Mouse (Mus musculus): Measurements from ENCODE around the gene Spata4. TPM values are rescaled to one million over a fixed set of nuclear protein-coding genes. Genes with fewer than 3 reads are reported as not detected.
"Not testable (repeated sequence)": the region's sequence is repeated elsewhere in the genome, so short reads cannot be mapped to it uniquely, and the experiment has no call there.

Spata4 gene
- polyA plus RNA-seq, 1 experiment from 2014 or later, result not detected

DNA sequence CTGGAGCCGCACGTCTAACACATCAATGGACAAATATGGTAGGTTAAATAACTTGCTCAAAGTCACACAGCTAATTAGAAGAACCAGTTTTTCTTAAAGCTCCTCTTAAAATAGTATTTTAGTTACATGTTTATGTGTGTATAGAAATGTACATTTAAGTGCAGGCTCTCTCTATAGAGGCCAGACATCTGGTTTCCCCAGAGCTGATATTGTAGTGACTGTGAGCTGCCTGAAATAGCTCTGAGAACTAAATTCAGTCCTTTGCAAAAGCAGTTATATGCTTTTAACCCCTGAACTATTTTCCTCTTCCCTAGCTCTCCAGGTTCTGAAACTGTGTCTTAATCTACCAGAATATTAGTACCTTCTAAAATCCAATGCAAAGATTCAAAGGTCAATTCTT lies 3.2 kb upstream of the Spata4 start:
- Histone ChIP-seq H3K4me1 (replicated peaks) (peaks cover 7% of the 10 kb centered on the region; the same call in 1 of the 2 replicates), H3K36me3 (no peaks in the 10 kb centered on the region), H3K9me3 (no peaks in the 10 kb centered on the region), H3K27me3 (ENCODE audit: insufficient read depth, poor library complexity, severe bottlenecking) (no peaks in the 10 kb centered on the region), H3K27ac (no peak overlapping the region), H3K4me3 (no peak overlapping the region)
- 93% methylated on average over 2 of the region's 2 CpGs for WGBS
- no peak for DNase-seq (ENCODE audit: low spot score)

DNA sequence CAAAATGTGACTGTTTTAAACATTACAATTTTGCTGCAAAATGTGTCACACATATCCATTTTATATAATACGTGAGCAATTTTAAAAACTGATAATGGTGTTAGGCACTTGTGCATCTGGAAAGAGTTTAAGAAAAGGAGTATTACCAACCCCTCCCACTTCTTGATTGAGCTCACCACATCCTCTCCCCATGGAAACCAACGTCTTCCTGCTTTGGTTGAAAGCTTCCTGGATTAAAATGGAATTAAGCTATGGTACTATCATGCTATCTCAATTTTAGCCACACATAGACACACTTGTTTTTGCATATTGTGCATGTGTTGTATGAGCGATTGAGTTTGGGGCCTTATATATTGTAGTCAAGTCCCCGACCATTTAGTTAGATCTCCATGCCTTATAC lies 2.9 kb downstream of the Spata4 start:
- Histone ChIP-seq H3K4me1 (replicated peaks) (peaks cover 7% of the 10 kb centered on the region; the same call in 1 of the 2 replicates), H3K9me3 (no peaks in the 10 kb centered on the region), H3K4me3 (no peak overlapping the region), H3K36me3 (no peaks in the 10 kb centered on the region), H3K27ac (no peak overlapping the region), H3K27me3 (ENCODE audit: insufficient read depth, poor library complexity, severe bottlenecking) (no peaks in the 10 kb centered on the region)
- DNase-seq (ENCODE audit: low spot score), result no peak
- 78% methylated on average over 4 of the region's 4 CpGs for WGBS

DNA sequence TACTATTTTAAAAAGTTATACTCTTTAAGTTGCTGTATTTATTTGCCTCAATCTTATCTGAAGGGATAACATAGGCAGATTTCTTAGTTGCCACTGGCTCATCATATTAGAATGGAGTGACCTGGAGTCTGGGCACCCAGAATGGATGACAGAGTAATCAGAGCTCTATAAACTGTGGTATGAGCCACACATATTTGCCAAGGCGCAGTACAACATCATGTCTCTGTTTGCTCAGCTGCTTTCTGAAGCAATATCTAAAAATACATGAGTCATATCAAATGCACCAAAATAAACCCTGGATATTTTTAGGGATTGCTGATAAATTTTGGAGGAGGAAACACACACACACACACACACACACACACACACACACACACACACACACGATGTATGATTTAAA lies 8.8 kb downstream of the Spata4 start:
- no peak for DNase-seq (ENCODE audit: low spot score)
- Histone ChIP-seq H3K9me3 (no peaks in the 10 kb centered on the region), H3K27me3 (ENCODE audit: insufficient read depth, poor library complexity, severe bottlenecking) (no peaks in the 10 kb centered on the region), H3K36me3 (no peaks in the 10 kb centered on the region), H3K4me1 (replicated peaks) (no peaks in the 10 kb centered on the region), H3K27ac (no peak overlapping the region), H3K4me3 (no peak overlapping the region)
- 87% methylated on average over 2 of the region's 2 CpGs for WGBS

DNA sequence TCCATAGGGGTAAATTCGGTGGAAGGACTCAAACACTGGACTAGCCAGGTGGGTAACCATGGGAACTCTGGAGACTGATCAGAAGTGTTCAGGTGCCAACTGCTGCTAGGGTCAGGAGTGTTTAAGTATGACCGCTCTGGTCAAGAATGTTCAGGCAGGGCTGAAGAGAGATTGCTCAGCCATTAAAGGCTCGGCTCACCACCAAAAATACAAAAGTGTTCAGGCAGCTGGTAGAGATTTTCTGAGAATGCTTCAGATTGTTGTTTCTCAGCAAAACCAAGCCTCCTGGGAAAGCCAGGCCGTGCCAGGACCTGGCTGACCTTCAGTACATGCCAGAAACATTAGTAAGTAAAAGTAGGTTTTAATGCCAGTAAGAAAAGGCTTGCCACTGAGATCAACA lies 9.7 kb downstream of the Spata4 start:
- DNase-seq (ENCODE audit: low spot score), result no peak
- 73% methylated on average over 4 of the region's 4 CpGs for WGBS
- no peaks in the 10 kb centered on the region for H3K36me3 ChIP-seq
- H3K27me3 ChIP-seq (ENCODE audit: insufficient read depth, poor library complexity, severe bottlenecking), result no peaks in the 10 kb centered on the region
- H3K4me3 ChIP-seq, result no peak overlapping the region
- no peak overlapping the region for H3K27ac ChIP-seq
- no peaks in the 10 kb centered on the region for H3K9me3 ChIP-seq
- no peaks in the 10 kb centered on the region for H3K4me1 ChIP-seq (replicated peaks)

DNA sequence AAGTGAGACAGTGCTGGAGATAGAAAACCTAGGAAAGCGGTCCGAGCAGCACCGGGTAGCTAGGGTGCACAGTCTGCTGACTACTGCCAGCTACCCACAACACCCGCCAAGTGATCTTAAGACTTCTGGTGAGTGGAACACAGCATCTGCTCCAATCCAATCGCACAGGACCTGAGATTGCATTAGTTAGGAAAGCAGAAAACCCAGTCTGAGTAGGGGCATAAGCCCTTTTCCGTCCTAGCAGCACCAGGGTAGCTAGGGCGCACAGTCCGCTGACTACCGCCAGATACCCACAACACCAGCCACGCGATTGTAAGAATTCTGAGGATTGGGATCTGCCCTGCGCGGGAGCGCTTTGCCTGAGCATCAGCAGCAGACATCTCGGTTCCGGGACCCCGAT lies 16.1 kb downstream of the Spata4 start:
- not testable (repeated sequence) for H3K9me3 ChIP-seq; H3K27ac ChIP-seq; H3K4me1 ChIP-seq (replicated peaks); H3K4me3 ChIP-seq; DNase-seq (ENCODE audit: low spot score); H3K27me3 ChIP-seq (ENCODE audit: insufficient read depth, poor library complexity, severe bottlenecking); H3K36me3 ChIP-seq
- WGBS, result 85% methylated on average over 17 of the region's 17 CpGs

DNA sequence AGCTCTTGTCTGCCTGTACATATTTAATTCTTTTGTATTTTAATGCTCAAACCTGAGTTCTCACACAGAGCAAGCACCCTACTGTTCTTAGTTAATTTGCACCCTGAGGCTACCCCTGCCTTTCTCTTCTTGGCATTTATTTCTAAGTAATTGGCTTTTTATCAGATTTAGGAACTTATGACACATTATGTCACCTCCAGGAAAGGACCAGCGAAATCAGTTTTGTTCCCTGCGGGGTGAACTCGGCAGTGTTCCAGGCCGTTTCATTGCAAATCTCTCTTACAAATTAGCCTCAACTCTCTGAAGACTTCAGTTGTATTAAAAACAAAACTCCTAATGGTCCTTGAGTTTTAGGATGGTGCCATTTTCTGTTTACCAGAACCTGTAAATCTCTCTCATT lies 38.1 kb downstream of the Spata4 start:
- no peak for DNase-seq (ENCODE audit: low spot score)
- Histone ChIP-seq H3K9me3 (no peaks in the 10 kb centered on the region), H3K4me1 (replicated peaks) (no peaks in the 10 kb centered on the region), H3K4me3 (no peak overlapping the region), H3K36me3 (no peaks in the 10 kb centered on the region), H3K27ac (no peak overlapping the region), H3K27me3 (ENCODE audit: insufficient read depth, poor library complexity, severe bottlenecking) (no peaks in the 10 kb centered on the region)
- WGBS, result 80% methylated on average over 4 of the region's 4 CpGs

Other genes starting within 250 kb of the Spata4 start
- 4.2 and 6.3 TPM in 2 replicates for gene Asb5, start 71.2 kb upstream of the Spata4 start, polyA plus RNA-seq (2016; fragmentation: Nextera tagmentation; extraction: Ambion mirVana)
- gene Spcs3, start 70.8 kb upstream of the Spata4 start, polyA plus RNA-seq (2016; fragmentation: Nextera tagmentation; extraction: Ambion mirVana), result 61.9 and 85.7 TPM in 2 replicates

Measured in hindbrain, embryonic 10.5 days (tissue).